Mouse (Mus musculus): ENCODE measurements around the gene Fam71f2. TPM values are rescaled to one million over a fixed set of nuclear protein-coding genes. Genes with fewer than 3 reads are reported as not detected.

The Fam71f2 gene
- total and polyA plus RNA-seq, 3 experiments, result 0.84 TPM; not detected in 2

DNA sequence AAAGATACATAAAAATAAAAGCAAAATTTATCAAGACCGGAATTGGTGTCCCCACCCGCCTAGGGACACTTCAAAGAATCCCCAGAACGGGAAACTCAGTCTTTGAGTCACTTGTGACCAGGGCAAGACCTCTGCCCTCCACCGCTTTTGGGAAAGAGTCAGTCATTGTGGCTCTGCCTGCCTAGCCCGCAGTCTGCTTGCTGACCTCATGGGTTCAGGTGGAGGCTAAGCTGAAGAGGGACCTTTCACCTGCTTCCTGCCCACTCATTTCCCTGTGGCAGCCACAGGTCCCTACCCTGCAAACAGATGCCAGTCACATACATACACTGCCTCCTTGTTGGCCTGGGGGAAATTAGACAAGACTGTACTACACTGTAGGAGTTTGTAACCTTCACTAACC is 32.8 kb upstream of the Fam71f2 start:
- TF ChIP-seq UBTF (IDR thresholded peaks at IDR 0.05; ENCODE audit: borderline replicate concordance, insufficient read depth, low read depth, low read length) (no peak), POLR2A (IDR thresholded peaks at IDR 0.05; ENCODE audit: control insufficient read depth in 1 of 2, insufficient read depth in 1 of 2, low read depth in 1 of 2, low read length in 2 of 2, poor library complexity in 1 of 2) (no peak), JUND (IDR thresholded peaks at IDR 0.05; ENCODE audit: low read depth, low read length) (no peak), SIN3A (IDR thresholded peaks at IDR 0.05; ENCODE audit: low read length) (no peak), MAFK (IDR thresholded peaks at IDR 0.05; ENCODE audit: borderline replicate concordance, low read depth, low read length) (no peak)
- Histone ChIP-seq H3K9ac (ENCODE audit: control insufficient read depth, low read depth, low read length, poor library complexity, severe bottlenecking) (no peak overlapping the region), H3K27ac (ENCODE audit: control insufficient read depth, low read depth, low read length) (no peak overlapping the region)

GRCm38 (mm10) chr6:29247072-29247471 is 32.3 kb upstream of the Fam71f2 start:
- no peaks in the 10 kb centered on the region for H3K79me2 ChIP-seq (ENCODE audit: control insufficient read depth, insufficient read depth, low read length, poor library complexity)
- no peak overlapping the region for H3K9ac ChIP-seq (ENCODE audit: control insufficient read depth, low read depth, low read length, poor library complexity, severe bottlenecking)
- DNase-seq (ENCODE audit: low read depth, low spot score), result no peak
- TF ChIP-seq SMC3 (IDR thresholded peaks at IDR 0.05; ENCODE audit: low read depth, low read length), result no peak
- no peaks in the 10 kb centered on the region for H3K4me1 ChIP-seq (ENCODE audit: control insufficient read depth in 1 of 2, insufficient read depth in 2 of 2, low read length in 2 of 2)
- H3K27ac ChIP-seq (ENCODE audit: control insufficient read depth, low read depth, low read length), result no peak overlapping the region
- peaks cover 22 to 25% of the 10 kb centered on the region in 2 experiments for H3K27me3 ChIP-seq (ENCODE audit: control insufficient read depth in 1 of 2, insufficient read depth in 2 of 2, low read length in 2 of 2)
- no peaks in the 10 kb centered on the region for H3K9me3 ChIP-seq (replicated peaks; ENCODE audit: insufficient read depth, low read length)
- H3K36me3 ChIP-seq (ENCODE audit: control insufficient read depth in 1 of 2, insufficient read depth in 2 of 2, low read length in 2 of 2), result no peaks in the 10 kb centered on the region
- no peak overlapping the region for H3K4me3 ChIP-seq (ENCODE audit: control insufficient read depth in 1 of 2, insufficient read depth in 1 of 2, low read depth in 2 of 2, low read length in 2 of 2)

More for the DNA sequence above, 32.8 kb upstream of the Fam71f2 start:
- H3K79me2 ChIP-seq (ENCODE audit: control insufficient read depth, insufficient read depth, low read length, poor library complexity), result no peaks in the 10 kb centered on the region
- peaks cover 22 to 23% of the 10 kb centered on the region in 2 experiments for H3K27me3 ChIP-seq (ENCODE audit: control insufficient read depth in 1 of 2, insufficient read depth in 2 of 2, low read length in 2 of 2)
- no peaks in the 10 kb centered on the region for H3K36me3 ChIP-seq (ENCODE audit: control insufficient read depth in 1 of 2, insufficient read depth in 2 of 2, low read length in 2 of 2)
- no peak overlapping the region for H3K4me3 ChIP-seq (ENCODE audit: control insufficient read depth in 1 of 2, insufficient read depth in 1 of 2, low read depth in 2 of 2, low read length in 2 of 2)
- no peaks in the 10 kb centered on the region for H3K9me3 ChIP-seq (replicated peaks; ENCODE audit: insufficient read depth, low read length)
- H3K4me1 ChIP-seq (ENCODE audit: control insufficient read depth in 1 of 2, insufficient read depth in 2 of 2, low read length in 2 of 2), result no peaks in the 10 kb centered on the region
- no peak for DNase-seq (ENCODE audit: low read depth, low spot score)

- DNase-seq (ENCODE audit: low read depth, low spot score), result no peak
- no peaks in the 10 kb centered on the region for H3K9me3 ChIP-seq (replicated peaks; ENCODE audit: insufficient read depth, low read length)
- no peak overlapping the region for H3K4me3 ChIP-seq (ENCODE audit: control insufficient read depth in 1 of 2, insufficient read depth in 1 of 2, low read depth in 2 of 2, low read length in 2 of 2)
- peaks cover 26 to 57% of the 10 kb centered on the region in 2 experiments for H3K27me3 ChIP-seq (ENCODE audit: control insufficient read depth in 1 of 2, insufficient read depth in 2 of 2, low read length in 2 of 2)
- H3K4me1 ChIP-seq (ENCODE audit: control insufficient read depth in 1 of 2, insufficient read depth in 2 of 2, low read length in 2 of 2), result no peaks in the 10 kb centered on the region
- no peaks in the 10 kb centered on the region for H3K36me3 ChIP-seq (ENCODE audit: control insufficient read depth in 1 of 2, insufficient read depth in 2 of 2, low read length in 2 of 2)
- no peak for TF ChIP-seq KAT2A (conservative IDR thresholded peaks at IDR 0.05; ENCODE audit: low read depth, low read length)
- no peak for TF ChIP-seq GABPA (IDR thresholded peaks at IDR 0.05; ENCODE audit: low read depth, low read length)
- TF ChIP-seq GATA1 (IDR thresholded peaks at IDR 0.05; ENCODE audit: low read depth, low read length), result no peak
- TF ChIP-seq RAD21 (IDR thresholded peaks at IDR 0.05; ENCODE audit: low read depth, low read length), result no peak
- no peak for TF ChIP-seq NRF1 (IDR thresholded peaks at IDR 0.05; ENCODE audit: insufficient read depth, low read depth, low read length, poor library complexity, severe bottlenecking)
- TF ChIP-seq UBTF (IDR thresholded peaks at IDR 0.05; ENCODE audit: borderline replicate concordance, insufficient read depth, low read depth, low read length), result no peak
- TF ChIP-seq TAL1 (IDR thresholded peaks at IDR 0.05; ENCODE audit: low read length), result no peak
- no peaks in the 10 kb centered on the region for H3K79me2 ChIP-seq (ENCODE audit: control insufficient read depth, insufficient read depth, low read length, poor library complexity)
- H3K9ac ChIP-seq (ENCODE audit: control insufficient read depth, low read depth, low read length, poor library complexity, severe bottlenecking), result no peak overlapping the region
- H3K27ac ChIP-seq (ENCODE audit: control insufficient read depth, low read depth, low read length), result no peak overlapping the region
These were observed 20.0 kb upstream of the Fam71f2 start for GRCm38 (mm10) chr6:29259418-29259817.
